Mouse (Mus musculus): ENCODE results near the gene Bloc1s1. TPM values are rescaled to one million over a fixed set of nuclear protein-coding genes. Genes with fewer than 3 reads are reported as not detected.

Bloc1s1 gene
- polyA plus RNA-seq, 2 experiments, result 95.9 to 99.2 TPM

DNA sequence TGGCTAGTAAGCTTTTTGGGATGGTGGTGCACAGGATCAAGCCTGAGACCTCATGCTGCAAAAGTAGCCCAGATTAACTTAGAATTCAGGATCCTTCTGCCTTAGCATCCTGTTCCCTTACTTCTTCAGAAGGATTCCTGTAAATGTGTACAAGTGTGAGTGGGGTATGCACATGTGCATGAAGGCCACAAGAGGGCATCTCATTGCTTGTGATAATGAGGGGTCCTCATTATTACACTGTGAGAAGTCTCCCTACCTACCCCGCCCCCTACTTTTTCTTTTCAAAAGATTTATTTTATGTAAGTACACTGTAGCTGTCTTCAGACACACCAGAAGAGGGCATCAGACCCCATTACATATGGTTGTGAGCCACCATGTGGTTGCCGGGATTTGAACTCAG is 8.3 kb downstream of the Bloc1s1 start:
- Histone ChIP-seq H3K4me3 (ENCODE audit: insufficient read depth in 1 of 2, low read depth in 2 of 2, low read length in 2 of 2) (no peak overlapping the region), H3K4me1 (replicated peaks; ENCODE audit: control insufficient read depth in 2 of 2, insufficient read depth in 2 of 2, low read length in 1 of 2) (peaks cover 0 to 3% of the 10 kb centered on the region in 2 experiments; a peak in 1 of 4 replicates), H3K9me3 (ENCODE audit: control insufficient read depth, low read length) (no peaks in the 10 kb centered on the region), H3K27me3 (ENCODE audit: control insufficient read depth, insufficient read depth, low read length) (peaks cover 4% of the 10 kb centered on the region), H3K9ac (replicated peaks) (no peak overlapping the region), H3K27ac (no peak overlapping the region), H3K36me3 (replicated peaks; ENCODE audit: control insufficient read depth, insufficient read depth, low read depth) (no peaks in the 10 kb centered on the region), H3K4me2 (ENCODE audit: low read depth) (no peak overlapping the region)
- DNase-seq (ENCODE audit: low read depth in 3 of 3, low spot score in 3 of 3) (no peak), ATAC-seq (ENCODE audit: insufficient read depth) (no peak)
- no peak; the same call in 1 of the 2 replicates for TF ChIP-seq CTCF (IDR thresholded peaks at IDR 0.05; ENCODE audit: low read depth)
- TF ChIP-seq EP300 (IDR thresholded peaks at IDR 0.05; ENCODE audit: low read depth), result no peak
- WGBS (ENCODE audit: insufficient replicate concordance), result 68% methylated on average over 2 of the region's 2 CpGs

DNA sequence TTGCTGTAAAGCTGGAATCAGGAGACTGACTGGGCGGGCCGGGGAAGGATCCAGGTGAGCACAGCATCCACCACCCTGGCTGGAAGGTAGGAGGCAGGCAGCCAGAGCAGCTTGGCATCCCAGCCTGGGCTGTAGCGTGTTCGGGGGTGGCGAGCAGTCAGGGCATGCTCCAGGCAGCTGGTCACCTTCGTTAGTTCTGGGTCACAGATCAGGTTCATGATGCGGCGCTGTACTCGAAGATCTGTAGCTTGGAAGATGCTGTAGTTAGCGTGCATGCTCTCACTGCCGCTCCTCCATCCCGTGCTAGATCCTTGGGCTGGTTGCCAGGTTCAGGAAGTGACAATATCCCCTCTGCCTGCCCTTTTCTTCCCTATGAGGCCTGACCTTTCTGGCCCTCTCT is 10.1 kb downstream of the Bloc1s1 start:
- no peak for DNase-seq (ENCODE audit: low read depth in 3 of 3, low spot score in 3 of 3)
- H3K4me1 ChIP-seq (replicated peaks; ENCODE audit: control insufficient read depth in 2 of 2, insufficient read depth in 2 of 2, low read length in 1 of 2), result peaks cover 0 to 3% of the 10 kb centered on the region in 2 experiments; a peak in 1 of 4 replicates
- TF ChIP-seq EP300 (IDR thresholded peaks at IDR 0.05; ENCODE audit: low read depth) (no peak), CTCF (IDR thresholded peaks at IDR 0.05; ENCODE audit: low read depth) (no peak)
- H3K4me2 ChIP-seq (ENCODE audit: low read depth), result no peak overlapping the region
- H3K27me3 ChIP-seq (ENCODE audit: control insufficient read depth, insufficient read depth, low read length), result peaks cover 23% of the 10 kb centered on the region
- 70% methylated on average over 12 of the region's 12 CpGs for WGBS (ENCODE audit: insufficient replicate concordance)
- no peak overlapping the region for H3K9ac ChIP-seq (replicated peaks)
- ATAC-seq (ENCODE audit: insufficient read depth), result no peak
- no peaks in the 10 kb centered on the region for H3K9me3 ChIP-seq (ENCODE audit: control insufficient read depth, low read length)
- no peaks in the 10 kb centered on the region for H3K36me3 ChIP-seq (replicated peaks; ENCODE audit: control insufficient read depth, insufficient read depth, low read depth)
- H3K4me3 ChIP-seq (ENCODE audit: insufficient read depth in 1 of 2, low read depth in 2 of 2, low read length in 2 of 2), result no peak overlapping the region
- H3K27ac ChIP-seq, result no peak overlapping the region

DNA sequence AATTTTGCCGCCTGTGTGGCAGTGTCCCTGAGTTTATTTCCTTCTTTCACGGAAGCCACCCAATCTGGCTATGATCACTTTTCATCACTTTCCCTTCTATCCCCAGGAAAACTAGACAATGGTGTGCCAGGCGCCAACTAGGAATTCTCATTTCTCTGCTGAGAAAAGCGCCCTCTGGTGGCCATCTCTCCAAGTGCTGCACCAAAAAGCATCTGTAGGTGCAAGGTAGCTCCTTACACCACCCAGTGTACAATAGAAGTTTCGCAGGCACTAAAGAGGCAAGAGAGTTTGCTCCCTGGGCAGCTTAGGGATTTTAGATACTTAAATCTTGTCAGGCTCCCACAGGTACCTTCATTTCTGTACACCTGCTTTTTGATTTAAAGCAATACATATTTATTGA is 10.6 kb downstream of the Bloc1s1 start:
- Histone ChIP-seq H3K9me3 (ENCODE audit: control insufficient read depth, low read length) (no peaks in the 10 kb centered on the region), H3K4me1 (replicated peaks; ENCODE audit: control insufficient read depth in 2 of 2, insufficient read depth in 2 of 2, low read length in 1 of 2) (peaks cover 0 to 3% of the 10 kb centered on the region in 2 experiments; a peak in 1 of 4 replicates), H3K4me2 (ENCODE audit: low read depth) (no peak overlapping the region), H3K36me3 (replicated peaks; ENCODE audit: control insufficient read depth, insufficient read depth, low read depth) (no peaks in the 10 kb centered on the region), H3K27me3 (ENCODE audit: control insufficient read depth, insufficient read depth, low read length) (peaks cover 26% of the 10 kb centered on the region), H3K27ac (no peak overlapping the region), H3K9ac (replicated peaks) (no peak overlapping the region), H3K4me3 (ENCODE audit: insufficient read depth in 1 of 2, low read depth in 2 of 2, low read length in 2 of 2) (no peak overlapping the region)
- peak; percentile 55 to 64 (median 56) for DNase-seq (ENCODE audit: low read depth in 3 of 3, low spot score in 3 of 3)
- WGBS (ENCODE audit: insufficient replicate concordance), result 17% methylated on average over 5 of the region's 5 CpGs
- ATAC-seq (ENCODE audit: insufficient read depth), result no peak
- TF ChIP-seq EP300 (IDR thresholded peaks at IDR 0.05; ENCODE audit: low read depth) (no peak), CTCF (IDR thresholded peaks at IDR 0.05; ENCODE audit: low read depth) (peak; percentile 94)

DNA sequence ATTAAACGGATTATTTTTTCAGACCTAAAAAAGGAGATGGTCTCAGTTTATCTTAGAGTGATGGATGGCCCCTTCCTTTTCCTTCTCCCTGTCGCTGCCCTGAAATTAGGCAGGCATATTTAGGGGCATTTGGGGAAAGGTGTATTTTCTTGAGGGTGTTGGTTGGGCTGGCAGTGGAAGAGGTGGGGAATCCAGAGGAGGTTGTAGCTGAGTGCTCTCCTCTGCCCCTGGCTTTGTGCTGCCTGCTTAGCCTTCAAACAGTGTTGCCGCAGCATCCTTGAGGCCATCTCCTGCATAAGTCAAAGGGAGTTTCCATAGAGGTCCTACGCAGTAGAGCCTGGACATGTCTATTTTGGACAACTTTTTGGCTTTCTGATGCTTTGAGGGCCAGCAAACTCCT is 11.0 kb downstream of the Bloc1s1 start:
- no peak for ATAC-seq (ENCODE audit: insufficient read depth)
- Histone ChIP-seq H3K4me3 (ENCODE audit: insufficient read depth in 1 of 2, low read depth in 2 of 2, low read length in 2 of 2) (no peak overlapping the region), H3K4me2 (ENCODE audit: low read depth) (no peak overlapping the region), H3K4me1 (replicated peaks; ENCODE audit: control insufficient read depth in 2 of 2, insufficient read depth in 2 of 2, low read length in 1 of 2) (peaks cover 0 to 3% of the 10 kb centered on the region in 2 experiments; a peak in 1 of 4 replicates), H3K27ac (no peak overlapping the region), H3K9me3 (ENCODE audit: control insufficient read depth, low read length) (no peaks in the 10 kb centered on the region), H3K9ac (replicated peaks) (no peak overlapping the region), H3K27me3 (ENCODE audit: control insufficient read depth, insufficient read depth, low read length) (peaks cover 26% of the 10 kb centered on the region), H3K36me3 (replicated peaks; ENCODE audit: control insufficient read depth, insufficient read depth, low read depth) (no peaks in the 10 kb centered on the region)
- no peak for DNase-seq (ENCODE audit: low read depth in 3 of 3, low spot score in 3 of 3)
- WGBS (ENCODE audit: insufficient replicate concordance), result 60% methylated on average over 4 of the region's 4 CpGs
- TF ChIP-seq CTCF (IDR thresholded peaks at IDR 0.05; ENCODE audit: low read depth), result no peak
- no peak for TF ChIP-seq EP300 (IDR thresholded peaks at IDR 0.05; ENCODE audit: low read depth)

DNA sequence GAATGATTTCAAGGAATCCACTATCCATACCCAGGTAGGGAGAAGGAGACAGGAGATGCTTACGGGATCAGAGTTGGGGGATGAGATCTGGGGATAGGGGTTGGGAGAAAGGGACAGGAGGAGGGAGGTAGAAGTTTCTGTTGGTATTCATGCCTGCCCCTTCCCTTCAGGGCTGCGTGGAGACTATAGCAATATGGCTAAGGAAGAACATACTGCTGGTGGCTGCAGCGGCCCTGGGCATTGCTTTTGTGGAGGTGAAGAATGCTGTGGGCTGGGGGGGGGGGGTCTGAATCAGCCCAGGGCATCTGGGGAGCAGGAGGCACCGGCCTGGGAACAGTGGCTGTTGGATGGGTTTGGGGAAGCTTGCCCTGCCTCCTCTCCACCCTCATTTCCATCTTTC is 11.6 kb downstream of the Bloc1s1 start:
- Histone ChIP-seq H3K27me3 (ENCODE audit: control insufficient read depth, insufficient read depth, low read length) (peaks cover 26% of the 10 kb centered on the region), H3K9ac (replicated peaks) (no peak overlapping the region), H3K4me2 (ENCODE audit: low read depth) (no peak overlapping the region), H3K4me1 (replicated peaks; ENCODE audit: control insufficient read depth in 2 of 2, insufficient read depth in 2 of 2, low read length in 1 of 2) (peaks cover 0 to 3% of the 10 kb centered on the region in 2 experiments; a peak in 1 of 4 replicates), H3K36me3 (replicated peaks; ENCODE audit: control insufficient read depth, insufficient read depth, low read depth) (no peaks in the 10 kb centered on the region), H3K9me3 (ENCODE audit: control insufficient read depth, low read length) (no peaks in the 10 kb centered on the region), H3K4me3 (ENCODE audit: insufficient read depth in 1 of 2, low read depth in 2 of 2, low read length in 2 of 2) (no peak overlapping the region), H3K27ac (no peak overlapping the region)
- TF ChIP-seq CTCF (IDR thresholded peaks at IDR 0.05; ENCODE audit: low read depth), result no peak
- TF ChIP-seq EP300 (IDR thresholded peaks at IDR 0.05; ENCODE audit: low read depth), result no peak
- DNase-seq (ENCODE audit: low read depth in 3 of 3, low spot score in 3 of 3) (no peak), ATAC-seq (ENCODE audit: insufficient read depth) (no peak)
- 51% methylated on average over 4 of the region's 4 CpGs for WGBS (ENCODE audit: insufficient replicate concordance)

All from liver, embryonic 14.5 days (tissue).